Mouse (Mus musculus) forebrain, postnatal 0 days (tissue): ENCODE measurements at regions not wholly inside any gene's neighbourhood (a gene's known extent, or its start where the extent isn't known, plus 50 kb on each side); places are given as distances from the start of the nearest gene placed in this dataset.

Source experiments
- ATAC-seq: fragments of 200-750 bp; cut with Nextera tagmentation; 2 replicates; pipeline ENCODE4 v1.8.0; 2017; ENCODE audit warnings: mild to moderate bottlenecking, moderate library complexity
- DNase-seq: peaks from one replicate; pipeline ENCODE4 v3.0.0-alpha.2; 2015
- H3K27ac ChIP-seq: fragments of 300-500 bp; sonication (generic); 2 replicates; pipeline ENCODE4 v1.5.1; 2014; ENCODE audit warnings: low read depth, mild to moderate bottlenecking, antibody characterized with exemption, low read length, moderate library complexity, mixed read lengths
- H3K27me3 ChIP-seq: fragments of 300-500 bp; sonication (generic); 2 replicates; pipeline ENCODE4 v1.6.1; 2014; ENCODE audit warnings: mild to moderate bottlenecking, low read length, mixed read lengths; ENCODE audit not compliant: insufficient read depth
- H3K36me3 ChIP-seq: fragments of 300-500 bp; sonication (generic); 2 replicates; pipeline ENCODE4 v1.6.1; 2014; ENCODE audit warnings: mild to moderate bottlenecking, moderate library complexity; ENCODE audit not compliant: insufficient read depth
- H3K4me1 ChIP-seq: fragments of 300-500 bp; sonication (generic); 2 replicates; pipeline ENCODE4 v1.6.1; 2014; ENCODE audit warnings: antibody characterized with exemption; ENCODE audit not compliant: insufficient read depth
- H3K4me2 ChIP-seq: fragments of 300-500 bp; sonication (generic); 2 replicates; pipeline ENCODE4 v1.6.1; 2014; ENCODE audit warnings: low read depth, mild to moderate bottlenecking, moderate library complexity
- H3K4me3 ChIP-seq: fragments of 300-500 bp; sonication (generic); 2 replicates; pipeline ENCODE4 v1.5.1; 2014; ENCODE audit warnings: low read depth, low read length, mixed read lengths
- H3K9ac ChIP-seq: fragments of 300-500 bp; sonication (generic); 2 replicates; pipeline ENCODE4 v1.6.1; 2014; ENCODE audit warnings: mild to moderate bottlenecking
- H3K9me3 ChIP-seq: fragments of 300-500 bp; sonication (generic); 2 replicates; pipeline ENCODE4 v1.6.1; 2016; ENCODE audit warnings: low read length
- CTCF ChIP-seq: sonication (generic); IDR thresholded peaks from 2 replicates; pipeline ENCODE4 v1.5.1; 2016; ENCODE audit warnings: antibody characterized with exemption, control low read depth, low read depth
- WGBS: fragments of 180-500 bp; shearing (Covaris S2); extraction: QIAGEN DNeasy Blood & Tissue Kit; methylation state at CpG from one replicate; pipeline ENCODE4 v1.1.7; 2014; 5-methylcytosine and 5-hydroxymethylcytosine counted together

DNA sequence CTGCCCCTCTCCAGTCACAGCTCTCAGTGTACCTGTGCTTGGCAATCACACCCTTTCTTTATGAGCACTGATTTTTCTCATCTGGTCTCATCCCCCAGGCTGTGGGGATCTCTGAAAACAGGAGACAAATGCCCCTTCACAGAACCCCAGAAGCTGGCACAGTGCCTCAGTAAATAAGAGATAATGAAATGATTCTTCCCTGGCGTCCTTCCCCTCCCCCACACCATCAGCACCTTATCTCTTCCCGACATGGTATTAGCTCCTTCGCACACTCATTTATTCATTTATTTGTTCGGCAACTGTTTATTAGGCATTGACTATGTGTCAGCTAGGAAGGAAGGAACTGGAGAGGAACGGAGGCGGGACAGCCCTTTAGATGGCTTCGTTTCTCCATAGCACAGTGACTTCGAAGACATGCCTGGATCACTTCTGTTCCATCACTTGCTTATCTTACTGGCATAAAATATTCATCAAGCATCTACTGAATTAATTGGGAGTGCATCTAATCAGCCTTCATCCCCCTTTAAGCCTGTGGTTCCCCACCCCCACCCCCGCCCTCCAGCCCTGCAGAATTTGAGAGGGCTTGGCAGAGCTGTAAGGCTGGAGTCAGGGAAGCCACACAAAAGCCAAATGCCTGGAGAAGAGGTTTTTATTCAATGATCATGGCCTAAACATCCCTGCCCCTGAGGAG is 51.6 kb upstream of the Tbc1d21 start:
- no peaks in the 10 kb centered on the region for H3K4me1 ChIP-seq
- 23% methylated on average over 9 of the region's 9 CpGs for WGBS
- TF ChIP-seq CTCF: no peak
- no peak overlapping the region for H3K27ac ChIP-seq
- H3K9ac ChIP-seq: no peak overlapping the region
- H3K4me3 ChIP-seq: no peak overlapping the region
- H3K27me3 ChIP-seq: no peaks in the 10 kb centered on the region
- ATAC-seq (peak; percentile 78), DNase-seq (peak; percentile 42)
- no peak overlapping the region for H3K4me2 ChIP-seq
- H3K9me3 ChIP-seq: no peaks in the 10 kb centered on the region
- no peaks in the 10 kb centered on the region for H3K36me3 ChIP-seq

- TF ChIP-seq CTCF: no peak
- Histone ChIP-seq H3K27ac (no peak overlapping the region), H3K4me3 (no peak overlapping the region), H3K36me3 (no peaks in the 10 kb centered on the region), H3K9me3 (no peaks in the 10 kb centered on the region), H3K4me2 (no peak overlapping the region), H3K9ac (no peak overlapping the region), H3K4me1 (no peaks in the 10 kb centered on the region), H3K27me3 (no peaks in the 10 kb centered on the region)
- 77% methylated on average over 7 of the region's 7 CpGs for WGBS
- no peak for DNase-seq
- no peak for ATAC-seq
Observed at GRCm38 (mm10) chr9:58428795-58429194, 58.5 kb upstream of the Tbc1d21 start.

- Histone ChIP-seq H3K36me3 (no peaks in the 10 kb centered on the region), H3K4me3 (no peak overlapping the region), H3K9ac (no peak overlapping the region), H3K27ac (no peak overlapping the region), H3K4me2 (no peak overlapping the region), H3K27me3 (no peaks in the 10 kb centered on the region), H3K9me3 (no peaks in the 10 kb centered on the region), H3K4me1 (no peaks in the 10 kb centered on the region)
- ATAC-seq (no peak), DNase-seq (no peak)
- TF ChIP-seq CTCF: no peak
- 89% methylated on average over 4 of the region's 4 CpGs for WGBS
Observed at GRCm38 (mm10) chr9:58430772-58431171, 57.6 kb upstream of the Insyn1 start.

- Histone ChIP-seq H3K4me3 (no peak overlapping the region), H3K36me3 (no peaks in the 10 kb centered on the region), H3K27ac (no peak overlapping the region), H3K9ac (no peak overlapping the region), H3K4me2 (no peak overlapping the region), H3K4me1 (no peaks in the 10 kb centered on the region), H3K27me3 (no peaks in the 10 kb centered on the region), H3K9me3 (no peaks in the 10 kb centered on the region)
- no peak for ATAC-seq
- TF ChIP-seq CTCF: no peak
- DNase-seq: no peak
- WGBS: 75% methylated on average over 5 of the region's 5 CpGs
Observed at GRCm38 (mm10) chr9:58432793-58433370, 55.5 kb upstream of the Insyn1 start.

GRCm38 (mm10) chr9:58436246-58437091 is 51.9 kb upstream of the Insyn1 start:
- Histone ChIP-seq H3K4me3 (no peak overlapping the region), H3K9ac (no peak overlapping the region), H3K36me3 (no peaks in the 10 kb centered on the region), H3K9me3 (no peaks in the 10 kb centered on the region), H3K4me1 (peaks cover 19% of the 10 kb centered on the region), H3K27me3 (no peaks in the 10 kb centered on the region), H3K4me2 (no peak overlapping the region), H3K27ac (no peak overlapping the region)
- no peak for TF ChIP-seq CTCF
- ATAC-seq (no peak), DNase-seq (no peak)
- WGBS: 73% methylated on average over 10 of the region's 10 CpGs

DNA sequence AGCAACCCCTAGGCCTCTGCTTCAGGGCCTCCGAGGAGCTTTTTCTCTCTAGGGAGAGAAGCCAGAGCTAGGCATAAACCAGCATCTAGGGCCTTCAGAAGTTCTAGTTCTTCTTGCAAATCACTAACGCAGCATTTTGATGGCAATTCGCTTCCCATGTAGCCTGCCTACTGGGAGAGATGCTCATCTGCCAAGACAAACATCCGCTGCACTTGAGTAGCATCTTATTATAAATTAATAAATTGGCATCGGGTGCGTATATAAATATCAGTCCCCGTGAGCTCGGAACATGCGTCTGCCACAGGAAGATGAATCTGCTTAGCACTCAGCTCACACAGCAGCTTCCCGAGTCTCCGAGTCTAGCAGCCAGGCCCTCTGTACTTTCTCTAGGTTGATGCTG is 50.9 kb upstream of the Insyn1 start:
- no peak for TF ChIP-seq CTCF
- no peaks in the 10 kb centered on the region for H3K27me3 ChIP-seq
- H3K4me1 ChIP-seq: peaks cover 26% of the 10 kb centered on the region
- no peak overlapping the region for H3K4me3 ChIP-seq
- ATAC-seq (no peak), DNase-seq (no peak)
- H3K27ac ChIP-seq: no peak overlapping the region
- no peak overlapping the region for H3K9ac ChIP-seq
- H3K9me3 ChIP-seq: no peaks in the 10 kb centered on the region
- H3K4me2 ChIP-seq: no peak overlapping the region
- no peaks in the 10 kb centered on the region for H3K36me3 ChIP-seq
- 58% methylated on average over 11 of the region's 11 CpGs for WGBS
